Mouse (Mus musculus) erythroblast, adult 5-6 weeks (primary cell): ENCODE data around the gene Mrpl52. TPM values are rescaled to one million over a fixed set of nuclear protein-coding genes. Genes with fewer than 3 reads are reported as not detected.

Experiments used
- ATAC-seq: replicated peaks from 2 replicates; pipeline ENCODE4 v1.8.0; 2016; ENCODE audit warnings: moderate number of reproducible peaks, mild to moderate bottlenecking, moderate TSS enrichment, inconsistent platforms; ENCODE audit not compliant: poor library complexity, low FRiP score, severe bottlenecking
- total RNA-seq, 2 experiments: library from RNA; stranded (forward) in 1 of 2; stranded (reverse) in 1 of 2; fragments of 150-400 nt in 1 of 2; fragments of 200-764, 138-1000 nt in 1 of 2; gene quantifications; 2 replicates each; pipeline versions ENCODE4 v1.2.3 to v1.2.4; 2015 to 2017; ENCODE audit warnings: low replicate concordance in 2 of 2

Gene Mrpl52
- 36.8 and 40.3 TPM in 2 replicates for total RNA-seq (2015; ENCODE audit: low replicate concordance)
- total RNA-seq (2017; ENCODE audit: low replicate concordance) = 18.0 and 27.6 TPM in 2 replicates

DNA sequence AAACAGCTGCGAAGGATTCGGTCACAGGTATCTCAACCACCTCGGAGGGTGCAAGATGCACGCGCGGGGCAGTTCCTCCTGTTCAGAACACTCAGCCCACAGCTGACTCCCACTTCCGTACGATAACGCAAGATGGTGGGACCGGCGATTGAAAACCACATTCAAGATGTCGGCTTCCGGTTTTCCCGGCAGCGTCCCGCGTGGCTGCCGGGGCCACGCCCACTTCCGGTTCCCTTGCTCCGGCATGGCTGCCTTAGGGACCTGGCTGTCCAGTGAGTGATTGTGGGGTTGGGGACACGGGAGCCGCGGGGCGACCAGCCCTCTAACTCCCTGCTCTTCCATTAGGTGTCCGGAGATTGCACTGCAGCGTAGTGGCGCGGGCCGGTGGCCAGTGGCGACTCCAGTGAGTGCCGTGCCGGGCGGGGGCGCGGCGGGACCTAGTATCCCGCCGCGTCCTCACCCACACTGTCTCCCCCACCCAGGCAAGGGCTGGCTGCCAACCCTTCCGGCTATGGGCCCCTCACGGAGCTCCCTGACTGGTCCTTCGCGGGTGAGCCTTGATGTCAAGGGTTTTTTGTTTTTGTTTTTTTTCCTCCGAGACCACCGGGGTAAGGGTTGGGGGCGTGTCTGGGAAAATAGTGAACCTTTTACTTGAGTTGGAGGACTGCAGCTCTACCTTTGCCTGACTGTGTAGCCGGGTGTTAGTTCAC is at the start of gene Mrpl52:
Mrpl52 (plus strand) TSS at position 221 of the 710 bp plus-strand sequence.
- ATAC-seq = peak; percentile 90

DNA sequence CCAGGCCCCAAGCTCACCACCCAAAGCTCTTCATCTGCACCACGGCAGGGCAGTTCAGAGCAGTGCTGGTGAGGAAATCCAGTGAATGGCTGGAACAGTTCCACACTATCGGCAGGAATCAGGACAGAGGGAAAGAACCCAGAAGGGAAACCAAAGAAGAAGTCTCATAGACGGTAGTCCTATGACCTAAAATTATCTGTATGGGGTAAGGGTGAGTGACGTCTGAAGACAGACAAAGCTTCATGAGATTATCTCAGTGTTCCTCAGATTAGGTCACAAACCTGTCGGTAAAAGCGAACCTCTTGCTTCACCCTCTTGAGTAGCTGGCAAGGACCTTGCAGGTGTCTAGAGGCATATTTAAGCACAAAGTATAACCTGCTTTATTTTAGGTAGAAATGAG is 49.5 kb upstream of the Mrpl52 start:
- no peak for ATAC-seq

DNA sequence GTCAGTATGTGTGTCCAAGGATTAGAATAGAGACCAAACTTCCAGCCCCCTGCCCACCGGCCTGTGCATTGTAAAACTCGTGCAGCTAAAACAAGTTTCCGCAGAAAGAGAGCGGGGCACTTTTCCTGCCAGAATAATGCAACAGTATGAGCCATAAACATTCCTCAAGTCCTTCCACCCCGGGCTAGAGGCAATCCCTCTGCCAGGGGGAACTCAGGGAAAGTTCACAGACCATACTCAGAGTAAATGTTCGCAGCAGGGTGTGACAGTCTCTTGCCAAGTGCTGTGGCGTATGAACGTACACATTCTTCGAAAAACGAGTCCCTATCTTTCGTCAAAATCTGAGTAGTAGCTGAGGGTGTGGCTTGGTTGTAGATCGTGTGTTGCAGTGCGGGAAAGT is 47.1 kb upstream of the Mrpl52 start:
- no peak for ATAC-seq

DNA sequence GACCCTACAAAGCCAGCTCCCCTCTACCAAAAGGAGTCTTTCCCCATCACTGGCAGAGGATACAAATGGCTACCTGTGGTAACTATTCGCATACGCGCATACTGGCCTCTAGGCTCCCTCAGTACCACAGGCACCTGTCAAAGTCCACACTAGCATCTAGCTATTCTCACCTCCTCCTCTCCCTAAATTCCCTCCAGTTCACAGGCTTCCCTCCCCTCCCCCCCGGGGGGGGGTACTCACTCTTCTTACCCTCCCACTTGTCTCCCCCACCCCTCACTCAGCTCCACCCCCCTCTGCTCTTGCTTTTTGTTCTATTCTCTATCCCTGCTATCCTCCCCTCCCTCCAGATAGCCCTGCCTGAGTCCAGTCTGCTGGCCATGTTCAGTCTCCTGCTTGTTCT is 46.1 kb upstream of the Mrpl52 start:
- no peak for ATAC-seq

DNA sequence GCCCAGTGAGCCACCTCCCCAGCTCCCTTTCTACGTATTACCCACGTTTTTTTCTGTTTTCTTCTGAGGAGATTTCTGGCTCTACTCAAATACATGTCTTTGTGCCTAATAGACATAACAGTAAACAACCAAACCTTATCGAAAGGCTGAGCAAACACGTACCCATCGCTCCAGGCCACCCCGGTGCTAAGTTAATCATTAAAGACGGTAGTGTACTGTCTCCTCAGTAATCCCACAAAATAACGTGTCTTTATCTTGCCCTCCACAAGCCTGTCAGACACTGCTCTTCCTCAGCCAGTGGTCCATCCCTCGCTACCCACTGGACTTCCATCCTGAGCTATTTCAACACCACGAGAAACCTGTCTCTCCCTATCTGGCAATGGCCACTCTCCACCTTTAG is 44.9 kb upstream of the Mrpl52 start:
- ATAC-seq = no peak

DNA sequence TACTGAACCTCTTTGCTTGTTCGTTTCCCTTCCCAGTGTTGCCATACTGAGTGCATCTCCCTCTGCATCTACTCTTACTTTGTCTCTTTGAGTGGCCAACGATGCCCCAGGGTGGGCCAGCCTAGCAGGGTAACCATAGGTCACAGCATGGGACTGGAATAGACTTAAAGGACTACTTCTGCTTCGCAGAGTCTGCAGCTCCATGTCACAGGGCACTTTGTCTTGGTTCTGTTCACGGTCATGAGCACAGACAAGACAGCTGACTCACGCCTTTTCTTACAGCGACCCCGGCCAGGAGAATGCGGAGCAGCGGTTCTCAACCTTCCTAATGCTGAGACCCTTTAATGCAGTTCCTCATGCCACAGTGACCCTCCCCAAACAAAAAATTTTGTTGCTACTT is 44.1 kb upstream of the Mrpl52 start:
- ATAC-seq = no peak

DNA sequence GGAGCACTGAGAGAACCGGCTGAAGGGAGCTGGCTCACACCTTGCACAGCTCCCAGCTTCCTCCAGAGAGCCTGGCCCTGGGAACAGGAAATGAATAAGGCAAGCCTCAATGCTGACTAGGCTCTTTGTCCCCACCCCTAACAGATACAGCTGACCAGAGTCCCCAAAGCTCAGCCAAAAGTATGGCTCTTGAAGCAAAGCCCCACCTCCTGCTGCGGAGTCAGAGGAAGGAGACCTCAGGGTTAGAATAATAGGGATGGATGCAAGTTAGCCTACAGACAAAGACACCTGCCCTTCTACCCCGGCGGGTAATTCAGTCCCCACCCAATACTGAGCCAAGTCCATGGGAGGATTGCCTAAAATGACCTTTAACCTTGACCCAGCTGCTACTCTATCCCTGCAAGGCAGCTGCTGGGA is 43.3 kb upstream of the Mrpl52 start:
- peak; percentile 45; the same call in 1 of the 2 replicates for ATAC-seq

DNA sequence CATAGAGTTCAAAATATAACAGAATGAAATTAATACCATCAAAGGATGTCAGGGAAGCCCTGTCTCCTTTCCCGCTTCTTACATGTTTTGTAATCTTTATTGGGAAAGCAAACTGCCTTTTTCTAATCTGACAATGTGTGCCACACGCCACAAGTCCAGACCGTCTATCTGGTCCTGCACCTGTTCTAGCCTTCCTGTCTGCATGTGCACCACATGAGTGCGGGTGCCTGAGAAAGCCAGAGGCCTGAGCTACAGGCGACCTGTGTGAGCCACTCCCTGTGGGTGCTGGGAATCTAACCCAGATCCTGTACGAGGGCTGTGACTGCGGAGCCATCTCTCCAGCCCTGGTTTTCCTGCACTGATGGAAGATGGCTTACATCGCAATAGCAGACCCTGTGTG is 42.3 kb upstream of the Mrpl52 start:
- no peak for ATAC-seq

DNA sequence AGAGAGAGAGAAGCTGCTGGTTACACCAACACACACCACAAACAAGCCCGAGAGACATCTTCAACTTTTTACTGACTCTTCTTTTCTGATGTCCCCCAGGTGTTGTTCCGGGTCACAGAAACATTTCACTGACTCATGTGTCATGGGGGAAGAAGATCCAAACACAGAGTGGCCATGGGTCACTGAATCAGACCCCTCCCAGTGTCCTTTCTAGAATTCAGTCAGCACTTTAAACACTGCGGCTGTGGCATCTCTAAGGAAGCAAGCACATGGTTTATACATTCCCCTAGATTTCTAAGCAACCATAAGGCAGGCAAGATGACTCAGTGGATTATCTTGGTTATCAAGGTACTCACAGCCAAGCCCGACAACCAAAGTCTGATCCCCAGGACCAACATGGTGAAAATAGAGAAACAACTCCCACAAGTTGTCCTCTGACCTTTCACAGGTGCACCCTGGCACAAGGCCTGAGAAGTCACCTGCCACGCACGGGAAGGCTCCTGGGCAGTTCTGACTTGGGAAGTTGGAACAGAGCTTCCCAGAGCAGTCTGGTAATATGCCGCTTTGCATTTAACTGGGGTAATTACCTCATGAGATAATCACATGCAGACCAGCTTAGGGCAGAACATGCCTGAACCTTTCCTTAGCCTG is 40.6 kb upstream of the Mrpl52 start:
- ATAC-seq = no peak

DNA sequence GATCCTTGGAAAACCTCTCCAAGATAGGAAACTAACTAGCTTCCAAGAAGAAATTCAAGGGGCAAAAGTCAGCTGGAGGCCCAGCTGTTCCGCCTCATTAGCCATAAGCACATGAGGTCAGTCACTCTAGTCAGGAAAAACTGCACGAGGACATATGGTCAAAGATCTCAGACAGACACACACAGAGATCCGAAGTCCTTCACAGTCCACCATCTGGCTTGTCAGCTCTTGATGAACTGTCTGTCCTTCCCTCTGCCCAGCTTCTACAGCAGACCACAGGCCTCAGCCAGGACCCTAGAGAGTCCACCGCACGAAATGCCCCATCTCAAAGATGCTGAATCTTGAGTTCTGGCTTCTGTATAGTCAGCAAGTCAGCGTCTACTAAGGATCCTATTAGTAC is 39.2 kb upstream of the Mrpl52 start:
- no peak for ATAC-seq

DNA sequence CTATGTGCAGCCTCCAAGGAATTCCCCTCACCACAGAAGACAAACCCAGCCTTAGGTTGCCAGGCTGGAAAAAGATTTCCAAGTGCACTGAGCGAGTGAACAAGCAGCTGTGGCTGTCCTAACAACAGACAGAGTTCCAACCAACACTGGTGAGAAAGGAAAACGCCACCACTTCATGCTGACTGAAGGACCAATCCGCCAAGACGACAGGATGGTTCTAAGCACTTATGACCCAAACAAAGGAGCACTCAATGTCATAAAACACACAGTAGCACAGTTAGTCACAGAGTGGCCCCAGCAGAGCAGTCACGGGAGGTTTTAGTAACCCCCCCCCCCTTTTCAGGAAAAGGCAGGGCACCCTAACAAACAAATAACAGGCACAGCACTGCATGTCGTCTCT is 35.9 kb upstream of the Mrpl52 start:
- ATAC-seq = no peak

DNA sequence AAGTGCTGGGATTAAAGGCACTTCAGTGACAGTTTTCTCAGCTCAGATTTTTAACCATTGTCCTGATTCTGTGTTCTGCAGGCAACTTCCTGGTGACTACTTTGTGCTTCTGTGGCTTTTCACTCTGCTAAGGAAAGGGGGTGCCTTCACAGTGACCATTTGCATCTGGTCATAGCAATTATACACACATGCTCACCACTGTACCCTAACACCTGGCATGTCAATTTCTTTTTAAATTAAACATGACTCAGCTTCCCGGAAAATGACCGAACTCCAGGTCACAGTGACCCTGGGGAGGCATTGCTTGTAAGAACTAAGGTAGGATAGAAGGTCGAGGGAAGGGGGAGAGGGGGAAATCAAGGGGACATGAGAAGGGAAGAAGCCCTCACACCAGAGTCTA is 32.9 kb upstream of the Mrpl52 start:
- ATAC-seq = no peak

DNA sequence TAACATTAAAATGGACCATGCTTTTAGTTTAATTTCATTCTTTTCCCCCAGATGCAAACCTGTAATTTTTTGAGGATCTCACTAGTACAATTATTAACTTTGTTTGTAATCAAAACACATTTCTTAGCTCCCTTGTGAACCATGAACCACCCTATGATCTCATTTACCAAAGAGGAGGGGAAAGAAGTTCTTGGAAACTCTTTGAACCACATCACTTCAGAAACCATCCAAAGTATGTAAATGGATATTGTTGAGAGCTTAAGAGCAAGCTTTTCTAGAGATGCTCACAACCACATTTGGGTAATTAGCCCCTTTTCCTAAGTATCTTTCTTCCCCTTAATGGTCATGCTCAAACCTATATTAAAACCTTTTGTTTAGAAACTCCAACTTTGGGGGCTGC is 32.4 kb upstream of the Mrpl52 start:
- no peak for ATAC-seq

DNA sequence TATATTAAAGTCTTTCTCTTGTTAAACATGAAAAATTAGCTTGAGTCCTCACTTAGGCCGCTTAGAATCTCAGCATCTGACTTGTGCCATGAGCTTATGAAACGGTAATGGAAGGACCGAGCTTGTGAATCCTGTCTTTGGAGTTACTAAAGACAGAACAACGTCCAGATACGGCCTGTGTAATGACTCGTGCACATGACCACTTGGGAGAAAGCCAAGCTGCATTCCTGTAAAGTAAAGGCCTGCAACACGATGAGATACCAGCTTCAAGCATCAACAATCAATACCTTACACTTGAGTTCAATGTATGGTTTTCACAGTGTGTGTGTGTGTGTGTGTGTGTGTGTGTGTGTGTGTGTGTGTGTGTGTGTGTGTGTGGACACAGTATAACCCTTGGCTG is 30.0 kb upstream of the Mrpl52 start:
- ATAC-seq = no peak

DNA sequence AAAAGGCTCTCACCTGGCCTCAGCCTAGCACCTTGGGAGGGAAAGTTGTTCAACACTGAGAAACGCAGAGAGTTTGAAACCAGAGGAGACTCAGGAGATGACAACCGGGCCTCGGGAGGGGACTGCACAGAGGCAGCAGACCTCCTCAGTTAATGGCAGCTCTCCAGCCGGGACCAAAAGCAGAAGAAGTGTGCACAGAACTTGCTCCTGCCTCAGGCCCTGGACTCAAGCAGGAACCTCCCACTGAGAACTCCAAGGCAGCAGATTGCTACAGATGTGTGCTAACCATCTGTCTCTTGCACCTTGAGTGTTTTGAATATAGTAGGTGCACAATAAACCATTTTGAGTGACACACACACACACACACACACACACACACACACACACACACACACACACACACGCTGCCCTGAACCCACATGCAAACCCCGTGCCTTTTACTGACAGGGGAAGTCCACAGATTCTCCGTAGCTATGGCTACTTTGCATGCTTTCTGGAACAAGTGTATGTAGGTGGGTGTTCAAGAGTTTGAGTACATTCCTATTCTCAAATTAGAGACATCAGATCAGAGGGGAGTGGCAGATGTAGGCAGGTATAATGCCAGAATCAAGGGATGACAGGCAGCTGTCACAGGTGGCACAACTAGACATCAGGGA is 28.7 kb upstream of the Mrpl52 start:
- no peak for ATAC-seq

DNA sequence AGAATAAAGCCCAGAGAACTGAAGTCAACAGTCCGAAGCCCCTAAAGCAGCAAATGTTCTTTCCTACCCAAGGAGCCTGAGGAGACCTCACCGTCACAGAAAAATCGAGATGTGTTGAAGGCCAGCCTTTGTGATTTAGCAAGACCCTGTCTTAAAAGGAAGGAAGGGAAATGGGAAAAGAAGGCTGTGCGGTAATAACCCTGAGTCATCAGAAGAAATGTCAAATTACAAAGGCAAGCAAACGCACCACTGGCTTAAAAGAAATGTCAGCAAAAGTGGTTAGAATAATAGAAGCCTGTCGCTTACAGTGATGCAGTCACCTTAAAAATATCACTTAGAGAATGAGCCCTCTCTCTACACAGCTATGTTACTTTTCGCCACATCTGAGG is 28.2 kb upstream of the Mrpl52 start:
- ATAC-seq = no peak

DNA sequence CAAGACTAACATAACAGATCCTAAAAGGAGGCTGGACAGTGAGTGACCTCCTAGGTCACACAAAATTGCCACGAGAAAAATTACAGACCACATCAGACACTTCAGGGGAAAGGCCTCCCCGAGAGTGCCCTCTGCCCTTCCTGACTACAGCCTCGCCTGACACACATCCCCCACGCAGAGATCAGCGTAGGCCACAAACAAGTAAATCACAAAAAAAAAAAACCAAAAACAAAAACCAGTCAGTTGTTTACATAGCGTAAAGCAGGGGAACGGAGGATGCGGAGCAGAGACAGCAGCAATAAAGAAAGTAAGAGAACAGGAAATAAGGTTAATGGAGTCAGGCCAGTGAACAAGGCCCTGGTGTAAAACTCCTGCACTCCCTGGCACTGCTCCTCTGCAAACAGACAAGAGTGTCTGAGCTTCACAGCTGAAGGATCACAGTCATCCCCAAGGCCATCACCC is 27.8 kb upstream of the Mrpl52 start:
- no peak for ATAC-seq

DNA sequence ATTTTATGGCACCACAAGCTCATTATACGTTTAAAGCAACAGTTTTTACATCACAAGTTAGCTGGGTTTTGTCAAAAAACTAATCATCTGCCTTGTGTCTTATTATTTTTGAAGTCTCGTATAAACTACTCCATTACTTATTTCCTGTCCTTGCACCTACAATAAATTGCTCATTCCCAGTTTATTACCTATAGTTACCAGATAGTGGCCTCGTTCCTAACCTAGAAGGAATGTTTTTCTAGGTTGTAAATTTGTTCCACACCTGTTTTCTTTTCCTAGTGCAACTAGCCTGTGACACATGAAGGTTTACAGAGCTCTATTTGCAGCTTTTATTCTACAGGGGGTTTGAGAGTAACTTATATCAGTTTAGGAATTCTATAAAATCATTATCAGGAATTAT is 25.0 kb upstream of the Mrpl52 start:
- ATAC-seq = no peak

DNA sequence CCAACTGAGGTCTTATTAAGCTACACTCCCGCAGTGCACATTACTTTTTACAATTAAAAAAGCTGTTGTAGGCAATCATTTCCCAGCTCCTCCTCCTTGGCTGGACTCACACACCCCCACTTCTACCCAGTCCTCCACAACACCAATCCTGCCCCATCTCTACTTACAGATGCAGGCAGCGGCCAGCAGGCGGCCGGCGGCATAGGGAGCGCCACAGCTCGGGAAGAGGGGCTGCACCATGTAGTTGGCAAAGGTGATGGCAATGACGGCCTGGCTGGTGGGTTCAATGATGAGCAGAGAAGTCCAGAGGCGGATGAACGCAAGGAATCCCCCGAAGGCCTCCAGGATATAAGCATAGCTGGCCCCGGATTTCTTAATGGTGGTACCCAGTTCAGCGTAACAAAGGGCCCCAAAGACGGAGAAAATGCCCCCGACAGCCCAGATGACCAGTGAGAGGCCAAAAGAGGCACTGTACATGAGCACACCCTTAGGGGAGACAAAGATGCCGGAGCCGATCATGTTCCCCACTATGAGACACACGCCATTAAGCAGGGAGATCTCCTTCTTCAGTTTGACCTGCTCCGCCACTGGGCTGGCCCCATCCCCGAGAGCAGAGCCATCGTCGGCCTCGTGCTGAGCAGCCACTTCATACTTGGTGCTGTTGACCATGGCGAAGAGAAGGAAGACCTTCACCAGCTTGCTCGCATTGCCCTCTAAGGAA is 18.2 kb upstream of the Mrpl52 start:
- ATAC-seq = no peak

DNA sequence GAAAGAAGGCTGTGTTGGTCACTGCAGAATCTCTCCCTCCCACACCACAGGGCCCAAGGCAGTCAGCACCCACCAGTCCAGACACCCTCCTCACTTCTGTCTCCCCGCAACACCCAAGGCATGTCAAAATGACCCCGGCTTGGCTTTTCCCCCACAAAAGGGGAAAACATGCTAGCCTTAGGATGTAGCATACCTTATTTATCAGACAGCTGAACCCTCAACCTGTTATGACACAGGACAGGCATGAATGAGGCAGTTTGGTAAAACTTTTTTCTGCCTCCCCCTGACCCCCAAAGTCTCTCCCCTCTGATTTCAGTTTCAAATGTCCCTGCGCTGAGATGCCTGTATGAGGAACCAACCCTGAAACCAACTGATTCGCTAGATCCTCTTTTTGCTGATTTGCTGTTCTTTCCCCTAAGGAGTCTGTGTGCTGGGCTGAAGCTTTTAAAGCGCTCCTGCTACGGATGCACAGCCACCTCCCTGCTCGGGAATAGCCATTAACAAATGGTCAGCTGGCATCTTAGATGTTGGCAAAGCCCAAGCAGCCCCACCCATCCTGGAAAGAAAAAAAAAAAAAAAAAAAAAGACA is 17.6 kb upstream of the Mrpl52 start:
- no peak for ATAC-seq
